Mouse (Mus musculus): ENCODE data around the gene Ifnl2.

GRCm38 (mm10) chr7:28532005-28532404 is 21.8 kb upstream of the Ifnl2 start:
- TF ChIP-seq POLR2A (IDR thresholded peaks at IDR 0.05; ENCODE audit: insufficient read depth, low read length) = no peak
- no peak for TF ChIP-seq EP300 (IDR thresholded peaks at IDR 0.05; ENCODE audit: insufficient read depth, low read depth, low read length)
